Mouse (Mus musculus): ENCODE measurements around the gene Rsl1d1. TPM values are rescaled to one million over a fixed set of nuclear protein-coding genes. Genes with fewer than 3 reads are reported as not detected.
"Not testable (repeated sequence)": the region's sequence is repeated elsewhere in the genome, so short reads cannot be mapped to it uniquely, and the experiment has no call there.

The Rsl1d1 gene
- total RNA-seq, 4 experiments from 2014 or later: 70.7 to 71.9 (median 71.3) TPM

GRCm38 (mm10) chr16:11157721-11158120, 45.4 kb downstream of the Rsl1d1 start:
- not testable (repeated sequence) for DNase-seq

- no peak for DNase-seq
Observed at GRCm38 (mm10) chr16:11154500-11154899, 48.6 kb downstream of the Rsl1d1 start.

- DNase-seq: peak; percentile 99
Observed at GRCm38 (mm10) chr16:11143706-11144483, 59.2 kb downstream of the Rsl1d1 start.

Small RNA genes lying within 50 kb of the gene (microRNA-seq; reads per million reads assigned to microRNA genes)
- 7.2 to 9.8 reads per million in 2 experiments for gene Gm23935

Other genes with a start within 250 kb of the Rsl1d1 start
- gene Snn, start 142.4 kb downstream of the Rsl1d1 start, total RNA-seq (2022): 10 to 100 TPM; 12.0 to 21.4 (median 14.6) TPM
- gene Litaf, start 137.2 kb downstream of the Rsl1d1 start, total RNA-seq (2022): 10 to 100 TPM; 38.0 to 56.2 (median 46.3) TPM
- gene Txndc11, start 68.7 kb downstream of the Rsl1d1 start, total RNA-seq (2022): 10 to 100 TPM; 41.3 to 57.6 (median 46.8) TPM
- 100 to 1,000 TPM in 2 of 4 experiments, 10 to 100 TPM in 2; 62.7 to 123 (median 96.4) TPM for gene Zc3h7a, start 26.9 kb downstream of the Rsl1d1 start, total RNA-seq (2022)
- 100 to 1,000 TPM; 106 to 147 (median 121) TPM for gene Gspt1, start 51.0 kb upstream of the Rsl1d1 start, total RNA-seq (2022)
- under 1 TPM in 1 of 4 experiments, not detected in 3; 0.89 TPM for gene Tnfrsf17, start 110.5 kb upstream of the Rsl1d1 start, total RNA-seq (2022)
- gene Snx29, start 119.6 kb upstream of the Rsl1d1 start, total RNA-seq (2022): 10 to 100 TPM; 17.2 to 35.2 (median 21.6) TPM

Measured in adrenal gland, adult 8-10 months (tissue).